Mouse (Mus musculus) frontal cortex, postnatal 14 days (tissue): ENCODE measurements around the gene Hist4h4.

Experiments used
- DNase-seq, 2 experiments: peaks; one replicate each; pipeline ENCODE4 v3.0.0; 2022; ENCODE audit warnings: low spot score in 2 of 2

Gene Hist4h4

GRCm38 (mm10) chr6:136782761-136783160 is 21.5 kb downstream of the Hist4h4 start:
- DNase-seq = peak; percentile 18 to 39

- DNase-seq = no peak
Measured at GRCm38 (mm10) chr6:136782146-136782545, 22.1 kb downstream of the Hist4h4 start.

GRCm38 (mm10) chr6:136781377-136781986 is 22.7 kb downstream of the Hist4h4 start, which contains the start of gene Gucy2c:
Gucy2c (minus strand) TSS chr6:136781765.
- no peak for DNase-seq

GRCm38 (mm10) chr6:136776392-136776791 is 27.8 kb downstream of the Hist4h4 start:
- no peak for DNase-seq

- no peak for DNase-seq
Measured at GRCm38 (mm10) chr6:136769859-136770258, 34.4 kb downstream of the Hist4h4 start.

GRCm38 (mm10) chr6:136769143-136769542 is 35.1 kb downstream of the Hist4h4 start:
- DNase-seq = no peak

- no peak for DNase-seq
Measured at GRCm38 (mm10) chr6:136763912-136764311, 40.3 kb downstream of the Hist4h4 start.
